Mouse (Mus musculus) G1E (cell line): Measurements from ENCODE around the gene Mgmt.

Source experiments
- CTCF ChIP-seq: IDR thresholded peaks from 2 replicates; pipeline ENCODE4 v1.5.1; 2012; ENCODE audit warnings: low read depth, low read length, inconsistent platforms, mixed read lengths
- GATA2 ChIP-seq: IDR thresholded peaks from 2 replicates; pipeline ENCODE4 v1.6.1; 2012; ENCODE audit warnings: low read depth, low read length, inconsistent platforms, borderline replicate concordance
- POLR2AphosphoS5 ChIP-seq: IDR thresholded peaks from 2 replicates; pipeline ENCODE4 v1.6.1; 2012; ENCODE audit warnings: low read depth, low read length, inconsistent platforms; ENCODE audit not compliant: insufficient replicate concordance
- TAL1 ChIP-seq: conservative IDR thresholded peaks from 2 replicates; pipeline ENCODE4 v1.6.1; 2012; ENCODE audit warnings: low read depth, low read length, inconsistent platforms, mixed read lengths

DNA sequence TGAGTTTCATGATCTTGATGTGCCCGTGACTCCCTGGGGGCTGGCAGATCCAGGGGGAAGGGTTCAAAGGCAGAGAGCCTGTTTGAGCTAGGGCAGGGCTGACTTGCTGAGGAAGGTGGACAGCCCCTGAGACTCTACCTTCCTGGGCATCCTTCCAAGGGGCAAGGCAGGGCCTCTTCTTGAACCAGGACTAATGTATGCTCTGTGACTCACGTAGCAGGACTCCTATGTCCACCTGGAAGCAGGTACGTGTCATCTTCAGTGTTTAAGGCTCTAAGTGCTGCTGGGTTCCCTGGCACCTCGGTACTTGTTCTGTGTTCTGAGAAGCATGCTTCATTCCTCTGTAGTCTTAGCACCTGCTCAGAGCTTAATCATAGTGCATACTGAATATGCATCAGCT is 143.1 kb downstream of the Mgmt start:
- TF ChIP-seq GATA2 (no peak), CTCF (no peak), POLR2AphosphoS5 (no peak), TAL1 (no peak)
